Mouse (Mus musculus) mature B cell (primary cell): ENCODE results near the gene Heatr4.
"Not testable (repeated sequence)": the region's sequence is repeated elsewhere in the genome, so short reads cannot be mapped to it uniquely, and the experiment has no call there.

ENCODE experiments used
- in situ Hi-C: fragments of 300-500 bp; cut with MboI; formaldehyde crosslinking; loops from 2 replicates; pipeline ENCODE4 v1.14.3; 2019

The Heatr4 gene

GRCm38 (mm10) chr12:83984752-83985151 lies at the start of gene Heatr4:
Heatr4 (minus strand) TSS chr12:83984852.
- in situ Hi-C loops, result no loop called here

DNA sequence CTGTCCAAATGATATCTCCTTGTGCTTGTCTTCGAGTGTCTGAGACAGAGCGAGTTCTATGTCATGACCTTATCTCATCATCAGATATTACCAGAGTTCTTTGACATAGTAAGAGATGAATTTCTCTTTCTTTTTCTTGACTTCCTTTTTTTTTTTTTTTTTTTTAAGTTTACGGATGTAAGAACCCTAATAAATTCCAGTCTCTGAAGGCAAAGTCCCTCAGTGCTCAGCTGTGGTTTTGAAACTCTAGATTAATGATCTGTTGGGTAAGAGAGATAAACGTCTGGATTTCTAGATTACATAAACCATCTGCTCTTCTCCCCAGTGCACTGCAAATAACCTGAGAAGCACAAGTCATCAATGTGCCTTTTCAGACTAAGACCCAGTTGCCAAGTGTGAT lies 49.5 kb upstream of the Heatr4 start:
- in situ Hi-C loops, result no loop called here

DNA sequence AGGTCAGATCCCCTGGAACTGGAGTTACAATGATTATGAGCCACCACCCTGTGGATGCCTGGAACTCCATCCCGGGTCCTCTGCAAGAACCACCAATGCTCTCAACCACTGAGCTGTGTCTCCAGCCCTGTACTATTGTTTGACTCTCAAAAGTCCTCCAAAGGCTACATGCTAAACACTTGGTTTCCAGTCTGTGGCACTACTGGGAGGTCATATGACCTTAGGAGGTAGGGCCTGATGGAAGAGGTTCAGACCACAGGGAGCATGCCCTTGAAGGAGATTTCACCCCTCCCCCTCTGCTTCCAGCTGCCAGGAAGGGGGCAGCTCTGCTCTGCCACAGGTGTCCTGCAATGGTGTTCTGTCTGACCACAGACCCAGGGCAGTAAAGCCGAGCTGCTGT lies 48.6 kb upstream of the Heatr4 start:
- in situ Hi-C loops, result not testable (repeated sequence)

GRCm38 (mm10) chr12:84032854-84033253 lies 48.2 kb upstream of the Heatr4 start:
- in situ Hi-C loops, result no loop called here

DNA sequence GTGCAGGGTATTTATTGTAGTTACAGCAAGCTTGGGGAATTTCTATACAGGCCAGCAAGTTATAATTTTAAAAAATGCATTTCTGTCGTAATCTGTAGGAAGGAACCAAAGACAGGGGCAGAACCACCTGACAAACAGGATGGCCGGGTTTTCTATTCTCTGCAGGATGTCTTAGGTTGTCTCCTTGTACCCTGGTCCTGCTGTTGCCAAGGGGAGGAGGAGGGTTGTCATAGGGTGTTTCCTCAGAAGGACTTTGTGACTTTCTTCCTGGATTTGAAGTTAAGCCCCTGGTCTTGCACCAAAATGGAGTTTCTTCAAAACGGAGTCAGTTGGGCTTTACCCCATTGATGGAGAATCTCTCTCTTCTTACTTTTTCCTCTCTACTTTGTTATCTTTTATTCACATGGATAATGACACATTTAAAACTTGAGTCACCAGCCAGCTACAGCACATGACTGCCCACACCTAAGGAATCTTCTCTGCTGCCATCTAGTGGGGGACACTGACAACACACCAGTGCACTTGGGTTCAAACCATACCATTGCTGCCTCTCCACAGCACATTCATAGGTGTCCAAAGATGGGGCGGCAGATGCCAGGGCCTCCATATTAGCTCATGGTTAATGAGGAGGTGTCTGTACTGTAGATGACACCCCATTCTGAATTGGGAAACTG lies 46.1 kb upstream of the Heatr4 start:
- in situ Hi-C loops, result no loop called here

- in situ Hi-C loops, result not testable (repeated sequence)
These were observed 44.4 kb upstream of the Heatr4 start for GRCm38 (mm10) chr12:84029043-84029442.

DNA sequence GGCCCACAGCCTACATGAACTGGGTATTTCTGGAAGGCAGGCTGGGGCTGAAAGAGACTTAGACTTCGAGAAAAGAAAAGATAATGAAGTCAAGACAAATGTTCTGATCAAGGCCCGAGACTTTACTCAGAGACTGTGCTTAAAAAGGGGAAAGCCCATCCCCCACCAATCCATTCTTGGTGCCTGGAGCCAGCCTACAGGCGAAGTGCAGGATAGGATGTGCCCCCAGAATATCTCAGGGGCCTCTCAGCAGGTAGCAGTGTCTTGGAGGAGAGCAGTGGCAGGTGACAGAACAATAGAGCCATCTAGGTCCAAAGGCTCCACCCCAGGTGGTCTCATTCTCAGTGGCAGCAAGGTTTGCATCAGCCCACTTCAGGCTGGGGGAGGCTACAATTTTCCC lies 43.7 kb upstream of the Heatr4 start:
- in situ Hi-C loops, result not testable (repeated sequence)

- in situ Hi-C loops, result no loop called here
These were observed 41.2 kb upstream of the Heatr4 start for GRCm38 (mm10) chr12:84025888-84026287.

DNA sequence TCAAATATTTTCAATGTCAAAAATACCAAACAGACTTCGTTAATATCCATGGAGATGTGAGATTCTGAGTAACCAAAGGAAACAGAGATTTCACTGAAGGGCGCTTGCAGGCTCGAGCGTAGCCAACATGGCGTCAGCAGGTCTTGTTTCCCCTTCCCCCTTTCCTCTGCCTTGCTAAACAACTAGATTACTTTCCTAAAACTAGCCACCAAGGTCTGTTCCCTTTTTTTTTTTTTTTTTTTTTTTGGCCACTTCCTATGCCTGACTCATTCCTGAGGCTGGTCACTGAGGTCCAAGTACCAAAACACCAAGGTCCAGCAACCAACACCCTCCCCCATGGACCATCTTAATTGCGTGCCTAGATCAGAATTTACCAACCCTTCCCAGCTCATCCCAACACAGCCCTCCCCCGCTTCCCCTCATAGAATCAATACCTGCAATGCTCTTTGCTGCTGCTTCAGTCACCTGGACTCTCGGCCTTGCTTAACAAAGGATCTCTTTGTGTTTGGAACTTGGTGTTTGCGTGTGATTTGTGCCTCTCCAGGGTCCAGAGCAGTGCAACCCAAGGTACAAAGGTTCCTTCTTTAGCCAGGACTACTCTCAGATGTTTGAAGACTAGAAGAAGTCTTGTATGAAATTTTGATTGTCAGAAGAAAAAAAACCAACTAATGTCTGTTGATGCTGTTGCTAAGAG lies 38.5 kb upstream of the Heatr4 start:
- in situ Hi-C loops, result no loop called here

- in situ Hi-C loops, result not testable (repeated sequence)
These were observed 37.6 kb upstream of the Heatr4 start for GRCm38 (mm10) chr12:84022266-84022665.

GRCm38 (mm10) chr12:84020528-84020927 lies 35.9 kb upstream of the Heatr4 start:
- in situ Hi-C loops, result not testable (repeated sequence)

GRCm38 (mm10) chr12:84013701-84014100 lies 29.0 kb upstream of the Heatr4 start:
- in situ Hi-C loops, result no loop called here

- in situ Hi-C loops, result no loop called here
These were observed 28.5 kb upstream of the Heatr4 start for GRCm38 (mm10) chr12:84013130-84013529.

GRCm38 (mm10) chr12:84011251-84012040 lies 26.8 kb upstream of the Heatr4 start:
- in situ Hi-C loops, result no loop called here

DNA sequence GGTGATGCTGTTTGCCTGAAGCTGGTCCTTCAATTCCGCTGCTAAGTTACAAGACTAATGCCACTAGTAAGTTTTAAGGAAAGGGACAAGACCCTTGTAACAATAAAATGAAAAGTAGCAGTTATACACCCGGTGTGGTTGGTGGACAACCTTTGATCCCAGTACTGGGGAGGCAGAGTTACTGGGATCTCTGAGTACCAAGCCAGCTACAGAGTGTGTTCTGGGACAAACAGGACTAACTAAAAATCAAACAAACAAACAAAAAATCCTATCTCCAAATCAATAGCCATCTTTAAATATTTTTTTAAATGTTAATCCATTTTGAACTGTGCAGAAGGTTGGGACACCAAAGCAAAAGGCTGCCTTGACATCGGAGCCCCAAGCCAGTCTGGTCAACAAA lies 25.5 kb upstream of the Heatr4 start:
- in situ Hi-C loops, result no loop called here

- in situ Hi-C loops, result not testable (repeated sequence)
These were observed 24.7 kb upstream of the Heatr4 start, which contains the start of gene Acot1 for GRCm38 (mm10) chr12:84009171-84009965. Acot1 (plus strand) TSS chr12:84009490.

- in situ Hi-C loops, result no loop called here
These were observed 24.1 kb upstream of the Heatr4 start for GRCm38 (mm10) chr12:84008729-84009128.

DNA sequence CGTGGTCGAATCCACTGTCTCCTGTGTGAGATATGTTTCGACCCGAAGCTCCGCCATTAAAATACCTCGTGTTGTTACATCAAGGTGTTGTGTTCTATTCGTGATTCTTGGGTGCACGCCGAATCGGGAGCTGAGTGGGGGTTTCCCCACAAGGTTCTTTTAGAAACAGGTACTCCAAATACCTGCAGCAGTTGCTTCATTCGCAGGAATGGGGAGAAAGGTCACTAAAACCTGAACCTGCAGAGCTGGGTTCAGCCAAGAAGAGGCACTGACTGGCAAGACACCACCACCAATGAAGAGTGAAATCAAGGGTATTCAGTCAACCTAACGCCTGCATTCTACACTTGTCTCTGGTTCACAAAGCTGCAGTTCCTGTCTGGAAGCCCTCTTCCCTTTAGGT lies 23.6 kb upstream of the Heatr4 start:
- in situ Hi-C loops, result no loop called here

- in situ Hi-C loops, result no loop called here
These were observed 19.2 kb upstream of the Heatr4 start for GRCm38 (mm10) chr12:84003866-84004265.

GRCm38 (mm10) chr12:84000418-84000817 lies 15.8 kb upstream of the Heatr4 start:
- in situ Hi-C loops, result no loop called here

DNA sequence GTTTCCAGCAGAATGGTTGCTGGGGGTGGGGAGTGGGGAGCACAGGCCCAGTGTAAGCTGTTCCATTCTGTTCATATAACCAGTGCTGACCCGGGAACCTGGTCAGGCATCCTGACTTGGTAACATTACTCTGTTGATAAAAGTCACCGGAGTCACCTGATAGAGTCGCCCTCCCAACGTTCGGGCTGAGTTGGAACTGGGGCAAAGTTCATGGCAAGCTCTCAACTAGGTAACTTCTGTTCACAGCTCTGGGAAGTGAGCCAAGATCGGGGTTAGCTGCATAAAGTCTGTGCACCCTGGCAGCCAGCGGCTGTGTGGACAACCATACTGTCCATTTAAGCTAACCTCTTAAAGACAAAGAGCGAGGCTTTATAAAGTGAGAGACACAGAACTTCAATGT lies 14.6 kb upstream of the Heatr4 start:
- in situ Hi-C loops, result not testable (repeated sequence)
